Mouse (Mus musculus): ENCODE data around the gene Acsl6. TPM values are rescaled to one million over a fixed set of nuclear protein-coding genes. Genes with fewer than 3 reads are reported as not detected.

Acsl6 gene
- polyA plus RNA-seq, 1 experiment from 2014 or later: 0.14 TPM

DNA sequence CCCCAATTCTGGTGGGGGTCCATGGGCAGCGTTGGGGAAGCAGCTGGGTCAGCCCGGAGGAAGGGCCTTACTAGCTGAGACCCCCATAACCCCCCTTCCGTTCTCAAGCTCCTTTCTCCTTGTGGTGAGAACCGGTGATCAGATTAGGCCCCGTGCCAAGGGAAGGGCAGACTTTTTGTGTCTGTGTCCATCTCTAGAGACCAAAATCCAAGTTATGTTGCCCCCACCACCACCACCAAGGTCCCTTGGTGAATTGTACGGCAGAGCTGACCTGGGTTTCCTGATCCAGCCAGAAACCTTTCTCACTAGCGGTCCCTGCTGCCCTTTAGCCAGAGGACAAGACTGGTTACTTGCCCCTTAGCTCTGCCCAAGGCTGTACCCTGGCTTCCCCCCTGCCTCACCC, 874 bp downstream of the Acsl6 start:
- WGBS: 11% methylated on average over 7 of the region's 7 CpGs
- Histone ChIP-seq H3K27ac (ENCODE audit: low read length) (no peak overlapping the region), H3K4me2 (replicated peaks; ENCODE audit: low read depth, low read length) (peak overlapping the region; percentile 75), H3K4me1 (ENCODE audit: insufficient read depth, low read depth, low read length) (peaks cover 6% of the 10 kb centered on the region; the same call in 1 of the 2 replicates), H3K36me3 (ENCODE audit: insufficient read depth, low read length) (no peaks in the 10 kb centered on the region), H3K4me3 (ENCODE audit: low read depth, low read length) (peak overlapping the region; percentile 46), H3K9ac (replicated peaks; ENCODE audit: low read depth) (no peak overlapping the region), H3K9me3 (ENCODE audit: low read length) (no peaks in the 10 kb centered on the region), H3K27me3 (replicated peaks; ENCODE audit: insufficient read depth, low read length) (no peaks in the 10 kb centered on the region; the same call in 1 of the 2 replicates)
- TF ChIP-seq EP300 (IDR thresholded peaks at IDR 0.05) (no peak), CTCF (IDR thresholded peaks at IDR 0.05) (no peak)
- DNase-seq (ENCODE audit: low spot score) (no peak), ATAC-seq (no peak)

DNA sequence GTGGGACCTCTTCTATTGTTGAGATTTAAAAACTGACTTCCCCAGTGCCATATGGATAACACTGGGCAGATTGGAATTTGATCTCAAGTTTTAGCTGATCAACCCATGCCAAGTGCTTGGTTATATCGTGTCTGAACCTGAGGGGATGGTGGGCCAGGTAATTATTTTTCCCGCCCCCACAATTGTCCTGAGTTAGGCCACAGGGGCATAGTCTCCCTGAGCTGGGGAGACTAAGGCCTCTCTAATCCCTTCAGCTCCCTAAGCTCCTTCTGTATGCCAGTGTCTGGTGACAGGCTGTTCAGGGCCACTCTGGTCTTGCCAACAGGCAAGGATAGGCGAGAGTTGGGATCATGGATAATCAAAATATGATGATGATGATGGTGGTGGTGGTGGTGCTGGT, 1.7 kb downstream of the Acsl6 start:
- Histone ChIP-seq H3K27me3 (replicated peaks; ENCODE audit: insufficient read depth, low read length) (no peaks in the 10 kb centered on the region; the same call in 1 of the 2 replicates), H3K9me3 (ENCODE audit: low read length) (no peaks in the 10 kb centered on the region), H3K4me3 (ENCODE audit: low read depth, low read length) (no peak overlapping the region), H3K4me1 (ENCODE audit: insufficient read depth, low read depth, low read length) (peaks cover 6% of the 10 kb centered on the region; the same call in 1 of the 2 replicates), H3K36me3 (ENCODE audit: insufficient read depth, low read length) (no peaks in the 10 kb centered on the region), H3K27ac (ENCODE audit: low read length) (no peak overlapping the region), H3K4me2 (replicated peaks; ENCODE audit: low read depth, low read length) (no peak overlapping the region), H3K9ac (replicated peaks; ENCODE audit: low read depth) (no peak overlapping the region)
- TF ChIP-seq EP300 (IDR thresholded peaks at IDR 0.05): no peak
- TF ChIP-seq CTCF (IDR thresholded peaks at IDR 0.05): no peak
- DNase-seq (ENCODE audit: low spot score): no peak
- WGBS: 81% methylated on average over 3 of the region's 3 CpGs
- ATAC-seq: no peak

DNA sequence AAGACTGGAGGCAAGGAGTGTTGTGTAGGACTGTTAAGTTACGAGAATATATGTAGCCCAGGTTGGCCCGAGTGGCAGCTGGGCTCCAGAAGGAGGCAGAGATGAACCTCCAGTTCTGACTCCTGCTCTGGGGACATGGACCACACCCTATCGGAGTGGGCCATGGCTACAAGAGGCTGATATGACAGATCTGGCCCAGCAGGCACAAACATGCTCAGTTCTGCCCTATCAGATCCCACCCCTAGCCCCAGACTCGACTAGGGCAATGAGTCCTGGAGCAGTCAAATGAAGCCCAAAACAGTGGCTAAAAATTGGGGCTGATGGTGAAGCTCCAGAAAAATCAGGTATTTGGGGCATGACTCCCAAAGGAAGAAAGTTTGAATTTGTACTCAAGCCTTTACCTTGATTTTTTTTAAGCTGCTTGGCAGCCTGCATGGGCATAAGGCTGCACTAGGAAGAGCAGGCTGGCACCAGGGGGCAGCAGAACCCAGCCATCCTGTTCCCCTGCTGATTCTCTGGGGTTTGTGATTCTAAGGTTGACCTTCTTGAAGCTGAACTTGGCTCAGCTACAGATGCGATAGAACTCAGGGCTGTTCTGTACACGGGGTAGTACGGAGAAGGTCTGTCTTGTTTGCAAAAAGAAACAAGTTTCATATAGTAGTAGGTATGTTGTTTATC, 3.7 kb downstream of the Acsl6 start:
- WGBS: 62% methylated on average over 7 of the region's 7 CpGs
- ATAC-seq (no peak), DNase-seq (ENCODE audit: low spot score) (peak; percentile 58)
- no peak overlapping the region for H3K4me2 ChIP-seq (replicated peaks; ENCODE audit: low read depth, low read length)
- TF ChIP-seq EP300 (IDR thresholded peaks at IDR 0.05): no peak
- peak; percentile 78 for TF ChIP-seq CTCF (IDR thresholded peaks at IDR 0.05)
- no peak overlapping the region for H3K4me3 ChIP-seq (ENCODE audit: low read depth, low read length)
- no peaks in the 10 kb centered on the region; the same call in 1 of the 2 replicates for H3K27me3 ChIP-seq (replicated peaks; ENCODE audit: insufficient read depth, low read length)
- no peak overlapping the region for H3K9ac ChIP-seq (replicated peaks; ENCODE audit: low read depth)
- H3K36me3 ChIP-seq (ENCODE audit: insufficient read depth, low read length): no peaks in the 10 kb centered on the region
- H3K4me1 ChIP-seq (ENCODE audit: insufficient read depth, low read depth, low read length): peaks cover 6% of the 10 kb centered on the region; the same call in 1 of the 2 replicates
- H3K9me3 ChIP-seq (ENCODE audit: low read length): no peaks in the 10 kb centered on the region
- H3K27ac ChIP-seq (ENCODE audit: low read length): no peak overlapping the region

DNA sequence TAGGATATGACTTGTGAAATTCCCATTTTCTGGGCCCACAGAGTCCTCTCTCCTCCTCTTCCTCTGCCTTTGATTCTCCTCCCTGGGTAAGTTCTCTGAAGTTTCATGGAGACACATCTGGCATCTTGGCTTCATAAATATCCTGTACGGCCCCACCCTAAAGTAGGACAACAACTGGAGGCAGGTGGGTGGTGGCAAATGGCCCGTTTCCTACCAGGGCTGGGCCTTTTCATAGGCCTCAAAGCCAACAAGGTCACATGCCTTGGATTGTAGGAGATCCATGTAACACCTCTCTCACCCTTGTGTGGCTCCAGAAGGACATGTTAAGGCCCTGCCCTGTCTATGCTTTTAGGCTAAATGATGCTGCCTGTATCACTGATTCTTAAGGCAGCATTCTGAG, 7.0 kb downstream of the Acsl6 start:
- Histone ChIP-seq H3K27ac (ENCODE audit: low read length) (no peak overlapping the region), H3K9me3 (ENCODE audit: low read length) (no peaks in the 10 kb centered on the region), H3K4me3 (ENCODE audit: low read depth, low read length) (no peak overlapping the region), H3K36me3 (ENCODE audit: insufficient read depth, low read length) (no peaks in the 10 kb centered on the region), H3K4me1 (ENCODE audit: insufficient read depth, low read depth, low read length) (no peaks in the 10 kb centered on the region), H3K9ac (replicated peaks; ENCODE audit: low read depth) (no peak overlapping the region), H3K27me3 (replicated peaks; ENCODE audit: insufficient read depth, low read length) (no peaks in the 10 kb centered on the region), H3K4me2 (replicated peaks; ENCODE audit: low read depth, low read length) (no peak overlapping the region)
- no peak for ATAC-seq
- 65% methylated on average over 2 of the region's 2 CpGs for WGBS
- no peak for DNase-seq (ENCODE audit: low spot score)
- TF ChIP-seq EP300 (IDR thresholded peaks at IDR 0.05) (no peak), CTCF (IDR thresholded peaks at IDR 0.05) (no peak)

DNA sequence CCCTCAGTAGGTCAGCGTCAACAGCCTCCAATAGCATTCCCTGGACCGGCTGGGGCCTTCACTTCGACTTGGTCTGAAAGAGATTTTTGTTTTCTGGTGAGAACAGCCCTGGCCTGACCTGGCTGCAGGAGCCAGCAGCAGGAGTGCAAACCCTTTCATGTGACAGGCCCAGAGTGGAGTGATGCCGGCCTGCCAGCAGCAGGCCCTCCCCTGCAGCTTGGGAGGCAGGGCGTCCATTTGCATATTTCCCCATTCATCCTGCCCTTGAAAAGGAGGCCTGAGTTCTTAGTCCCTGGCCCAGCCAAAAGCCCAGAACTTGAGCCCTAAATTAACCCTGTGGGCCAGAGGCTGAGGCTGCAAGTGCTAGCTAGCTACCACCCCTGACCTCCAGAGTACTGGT, 8.4 kb downstream of the Acsl6 start:
- Histone ChIP-seq H3K9ac (replicated peaks; ENCODE audit: low read depth) (no peak overlapping the region), H3K4me3 (ENCODE audit: low read depth, low read length) (no peak overlapping the region), H3K4me2 (replicated peaks; ENCODE audit: low read depth, low read length) (no peak overlapping the region), H3K9me3 (ENCODE audit: low read length) (no peaks in the 10 kb centered on the region), H3K36me3 (ENCODE audit: insufficient read depth, low read length) (no peaks in the 10 kb centered on the region), H3K27me3 (replicated peaks; ENCODE audit: insufficient read depth, low read length) (no peaks in the 10 kb centered on the region), H3K4me1 (ENCODE audit: insufficient read depth, low read depth, low read length) (no peaks in the 10 kb centered on the region), H3K27ac (ENCODE audit: low read length) (no peak overlapping the region)
- ATAC-seq (no peak), DNase-seq (ENCODE audit: low spot score) (peak; percentile 11)
- 30% methylated on average over 5 of the region's 5 CpGs for whole genome bisulfite sequencing
- no peak for TF ChIP-seq CTCF (IDR thresholded peaks at IDR 0.05)
- no peak for TF ChIP-seq EP300 (IDR thresholded peaks at IDR 0.05)

DNA sequence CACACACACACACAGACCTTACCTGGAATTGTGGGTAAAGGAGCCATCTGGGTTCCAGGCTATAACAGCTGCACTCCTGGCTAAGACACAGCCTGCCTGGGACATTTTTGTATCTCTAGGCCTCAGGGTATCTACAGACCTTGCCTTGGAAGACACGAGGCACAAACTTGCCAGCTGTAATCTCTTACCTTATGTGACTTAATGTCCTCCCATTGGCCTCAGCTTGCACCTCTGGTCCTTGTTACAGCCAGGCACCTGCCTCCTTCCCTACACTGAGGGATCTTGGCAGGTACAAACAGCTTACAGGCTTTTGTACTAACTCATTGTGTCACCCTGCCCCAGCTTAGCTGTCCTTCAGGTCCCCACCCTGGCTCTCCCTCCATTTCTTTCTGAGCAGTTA, 9.0 kb downstream of the Acsl6 start:
- ATAC-seq (no peak), DNase-seq (ENCODE audit: low spot score) (no peak)
- Histone ChIP-seq H3K4me2 (replicated peaks; ENCODE audit: low read depth, low read length) (no peak overlapping the region), H3K27me3 (replicated peaks; ENCODE audit: insufficient read depth, low read length) (no peaks in the 10 kb centered on the region), H3K9ac (replicated peaks; ENCODE audit: low read depth) (no peak overlapping the region), H3K36me3 (ENCODE audit: insufficient read depth, low read length) (no peaks in the 10 kb centered on the region), H3K9me3 (ENCODE audit: low read length) (no peaks in the 10 kb centered on the region), H3K4me3 (ENCODE audit: low read depth, low read length) (no peak overlapping the region), H3K4me1 (ENCODE audit: insufficient read depth, low read depth, low read length) (no peaks in the 10 kb centered on the region), H3K27ac (ENCODE audit: low read length) (no peak overlapping the region)
- WGBS: 28% methylated on average over 1 of the region's 1 CpGs
- TF ChIP-seq CTCF (IDR thresholded peaks at IDR 0.05) (no peak), EP300 (IDR thresholded peaks at IDR 0.05) (no peak)

Measured in lung, postnatal 0 days (tissue).